Mouse (Mus musculus) cerebellum, adult 2 months (tissue): ENCODE data around the gene Gfra4.

Source experiments
- CTCF ChIP-seq: fragments of 200-500 bp; IDR thresholded peaks from 2 replicates; pipeline ENCODE4 v1.5.1; 2011; ENCODE audit warnings: low read depth, mild to moderate bottlenecking, control low read depth, low read length, moderate library complexity, borderline replicate concordance; ENCODE audit not compliant: insufficient read depth
- POLR2A ChIP-seq: fragments of 200-500 bp; IDR thresholded peaks from 2 replicates; pipeline ENCODE4 v1.6.1; 2011; ENCODE audit warnings: low read length, control low read depth, borderline replicate concordance; ENCODE audit not compliant: insufficient read depth

DNA sequence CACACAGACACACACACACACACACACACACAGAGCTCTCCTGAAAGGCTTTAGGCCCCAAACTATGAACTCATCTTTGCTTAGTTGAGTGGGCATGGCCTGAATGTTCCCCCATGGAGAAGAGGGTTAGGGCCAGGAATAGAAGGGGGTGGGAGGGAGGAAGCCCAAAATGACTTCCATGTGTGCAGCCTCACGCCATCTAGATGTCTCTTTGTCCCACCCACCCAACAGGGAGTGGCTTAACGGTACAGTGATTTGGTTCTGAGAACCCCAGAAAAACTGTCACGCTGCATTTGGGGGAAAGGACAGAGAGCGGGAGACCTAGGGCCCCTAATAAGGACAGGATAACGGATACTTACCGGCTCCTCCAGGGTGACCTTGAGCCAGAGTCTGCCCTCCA lies 17.9 kb upstream of the Gfra4 start:
- TF ChIP-seq CTCF (no peak), POLR2A (no peak)
